Mouse (Mus musculus): ENCODE measurements around the gene Prkca.
A peak's percentile ranks its signal among the peaks of the same experiment; 100 is the strongest.

Prkca gene

GRCm38 (mm10) chr11:108153997-108154841, 189.5 kb downstream of the Prkca start:
- peak; percentile 19 for DNase-seq

GRCm38 (mm10) chr11:108152591-108152990, 191.1 kb downstream of the Prkca start:
- DNase-seq = no peak

- no peak for DNase-seq
Measured at GRCm38 (mm10) chr11:108150410-108150809, 193.3 kb downstream of the Prkca start.

- DNase-seq = no peak
Measured at GRCm38 (mm10) chr11:108149187-108149586, 194.5 kb downstream of the Prkca start.

GRCm38 (mm10) chr11:108148491-108148890, 195.2 kb downstream of the Prkca start:
- no peak for DNase-seq

GRCm38 (mm10) chr11:108145752-108146496, 197.8 kb downstream of the Prkca start:
- no peak for DNase-seq

- DNase-seq = no peak
Measured at GRCm38 (mm10) chr11:108145128-108145527, 198.6 kb downstream of the Prkca start.

GRCm38 (mm10) chr11:108143739-108144138, 200.0 kb downstream of the Prkca start:
- no peak for DNase-seq

- DNase-seq = peak; percentile 27
Measured at GRCm38 (mm10) chr11:108140028-108140427, 203.7 kb downstream of the Prkca start.

GRCm38 (mm10) chr11:108136341-108136740, 207.4 kb downstream of the Prkca start:
- no peak for DNase-seq

GRCm38 (mm10) chr11:108135407-108136159, 208.1 kb downstream of the Prkca start:
- no peak for DNase-seq

- DNase-seq = peak; percentile 80
Measured at GRCm38 (mm10) chr11:108128593-108128992, 215.1 kb downstream of the Prkca start.

GRCm38 (mm10) chr11:108127908-108128307, 215.8 kb downstream of the Prkca start:
- no peak for DNase-seq

GRCm38 (mm10) chr11:108122486-108122885, 221.2 kb downstream of the Prkca start:
- DNase-seq = no peak

GRCm38 (mm10) chr11:108120708-108121107, 223.0 kb downstream of the Prkca start:
- DNase-seq = no peak

- DNase-seq = no peak
Measured at GRCm38 (mm10) chr11:108119785-108120184, 223.9 kb downstream of the Prkca start.

GRCm38 (mm10) chr11:108118814-108119213, 224.9 kb downstream of the Prkca start:
- no peak for DNase-seq

- DNase-seq = no peak
Measured at GRCm38 (mm10) chr11:108118221-108118620, 225.5 kb downstream of the Prkca start.

- DNase-seq = no peak
Measured at GRCm38 (mm10) chr11:108117360-108118050, 226.2 kb downstream of the Prkca start.

GRCm38 (mm10) chr11:108114091-108114490, 229.6 kb downstream of the Prkca start:
- no peak for DNase-seq

GRCm38 (mm10) chr11:108112437-108112836, 231.3 kb downstream of the Prkca start:
- no peak for DNase-seq

GRCm38 (mm10) chr11:108104085-108104484, 239.6 kb downstream of the Prkca start:
- no peak for DNase-seq

Measured in kidney, adult 9 months (tissue).